Mouse (Mus musculus) CD4-positive helper T cell, adult 2 months (primary cell): Measurements from ENCODE around the gene Zfp429.
"Not testable (repeated sequence)": the region's sequence is repeated elsewhere in the genome, so short reads cannot be mapped to it uniquely, and the experiment has no call there.

Experiments
- DNase-seq: peaks from one replicate; pipeline ENCODE4 v3.0.0-alpha.2; 2012; ENCODE audit warnings: low read depth, missing footprints, low spot score

Zfp429 gene

GRCm38 (mm10) chr13:67399183-67399903 is at the start of gene Zfp429:
Gene Zfp429, minus strand, starts transcription at chr13:67399819.
- peak; percentile 88 for DNase-seq

DNA sequence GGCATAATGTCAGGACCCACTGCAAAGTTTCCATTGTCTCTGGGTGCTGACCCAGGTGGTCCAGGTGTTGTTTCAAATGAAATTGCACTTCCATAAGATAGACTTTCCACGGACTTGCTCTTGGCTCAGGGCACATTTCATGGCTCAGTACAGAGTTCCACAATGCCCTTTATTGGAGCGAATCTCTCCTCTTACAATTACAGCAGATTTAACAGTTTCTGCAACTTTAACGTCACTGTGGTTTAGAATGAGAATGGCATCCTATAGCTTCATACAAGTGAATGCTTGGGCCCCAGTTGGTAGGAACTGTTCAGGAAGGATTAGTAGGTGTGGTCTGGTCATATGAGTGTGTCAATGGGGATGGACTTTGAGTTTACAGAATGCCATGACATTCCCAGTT is 37.5 kb upstream of the Zfp429 start:
- not testable (repeated sequence) for DNase-seq

DNA sequence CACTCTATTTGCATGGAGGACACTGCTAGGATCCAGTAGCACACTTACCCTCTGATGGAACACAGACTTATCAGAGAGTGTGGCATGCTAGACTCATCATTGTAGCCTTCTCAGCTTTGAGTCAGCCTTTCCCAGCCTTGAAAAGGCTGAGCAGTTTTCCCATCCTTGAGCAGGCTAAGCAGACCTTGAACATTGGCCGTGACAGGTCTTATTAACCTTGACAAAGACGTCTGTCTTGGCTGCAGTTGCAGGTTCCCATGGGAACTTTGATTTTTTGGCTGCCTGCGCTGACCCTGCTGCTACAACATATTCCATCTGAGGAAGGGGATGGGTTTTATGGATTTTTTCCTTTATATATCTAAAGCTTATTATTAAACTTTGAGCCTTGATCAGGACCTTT is 28.5 kb upstream of the Zfp429 start:
- no peak for DNase-seq

GRCm38 (mm10) chr13:67425699-67426098 is 26.1 kb upstream of the Zfp429 start:
- not testable (repeated sequence) for DNase-seq

GRCm38 (mm10) chr13:67422532-67422931 is 22.9 kb upstream of the Zfp429 start:
- not testable (repeated sequence) for DNase-seq

DNA sequence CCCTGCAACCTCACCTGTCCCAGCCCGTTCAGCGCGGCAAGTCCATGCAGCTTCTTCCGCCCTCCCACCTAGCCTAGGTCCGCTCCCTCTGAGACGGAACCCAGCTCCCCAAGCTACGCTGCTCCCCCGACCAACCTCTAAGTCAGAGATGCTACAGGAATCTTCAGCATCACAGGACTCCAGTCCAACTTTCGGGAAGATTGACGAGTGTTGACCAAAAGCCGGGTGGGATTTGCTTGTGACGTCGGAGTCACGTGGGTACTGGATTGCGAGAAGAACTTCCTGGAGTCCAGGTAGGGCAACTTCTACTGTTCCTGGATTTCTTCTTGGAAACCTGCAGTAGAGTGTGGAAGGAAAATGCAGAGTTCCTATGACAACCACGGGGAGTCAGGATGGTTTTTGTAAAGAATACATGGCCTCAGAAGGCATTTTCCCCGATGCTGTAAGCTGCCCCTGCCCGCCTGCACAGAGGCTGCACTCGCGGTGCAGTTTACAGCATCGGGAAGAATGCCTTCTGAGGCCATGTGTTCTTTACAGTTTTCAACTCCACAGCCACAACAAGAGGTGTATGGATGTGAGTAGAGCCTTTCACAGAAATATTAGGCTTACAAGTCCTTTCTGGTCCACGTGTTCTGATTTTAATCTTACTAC is 21.7 kb upstream of the Zfp429 start, which contains the start of gene Zfp459:
Gene Zfp459 (minus strand): TSS at position 212 of the 651 bp plus-strand sequence.
- DNase-seq = peak; percentile 61

DNA sequence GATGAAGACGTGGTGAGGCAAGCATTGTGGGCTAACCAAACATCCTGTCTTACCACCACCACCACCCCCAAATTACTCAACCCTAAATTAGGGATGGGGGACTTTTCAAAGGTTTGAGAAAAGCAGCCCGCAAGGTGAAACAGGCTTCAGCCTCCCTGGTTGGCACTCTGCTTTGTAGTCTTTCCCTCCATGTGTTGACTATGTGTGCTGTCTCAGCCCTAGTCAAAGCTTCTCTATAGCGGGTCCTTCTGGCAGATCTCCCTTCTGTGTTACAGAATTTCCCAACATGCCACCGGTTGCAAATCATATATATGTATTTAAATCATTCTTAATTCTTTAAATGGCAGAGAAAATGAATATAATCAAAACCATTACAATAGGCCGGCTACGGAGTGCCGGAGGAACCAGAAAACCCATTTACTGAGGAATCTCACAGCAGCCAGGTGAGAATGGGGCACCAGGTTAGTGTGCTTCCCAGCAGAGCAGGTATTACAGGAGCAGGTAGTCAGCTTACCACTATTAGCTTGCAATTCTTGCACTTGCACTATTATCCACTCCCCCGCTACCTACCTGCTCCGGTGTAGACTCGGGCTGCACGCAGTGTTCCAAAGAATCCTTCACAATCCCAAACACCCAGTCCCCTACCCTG is 21.1 kb upstream of the Zfp429 start:
- peak; percentile 6 for DNase-seq

DNA sequence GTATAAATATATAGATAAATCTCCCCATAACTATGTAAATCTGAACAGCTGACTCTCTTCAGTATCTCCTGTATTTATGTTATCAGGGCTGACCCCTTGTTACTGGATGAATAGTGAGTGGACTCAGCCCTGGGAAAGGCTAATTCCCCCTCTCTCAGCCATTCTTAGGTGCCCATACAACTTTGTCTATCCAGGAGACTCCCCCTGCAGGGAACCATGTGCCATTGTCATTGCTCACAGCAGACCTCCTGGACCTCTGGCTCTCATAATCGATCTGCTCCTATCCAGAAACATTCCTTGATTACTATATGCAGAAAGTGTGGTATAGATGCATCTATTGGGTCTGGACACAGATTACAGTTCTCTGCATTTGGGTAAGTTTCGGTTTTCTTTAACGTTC is 17.2 kb upstream of the Zfp429 start:
- no peak for DNase-seq

GRCm38 (mm10) chr13:67415759-67416158 is 16.1 kb upstream of the Zfp429 start:
- DNase-seq = no peak

DNA sequence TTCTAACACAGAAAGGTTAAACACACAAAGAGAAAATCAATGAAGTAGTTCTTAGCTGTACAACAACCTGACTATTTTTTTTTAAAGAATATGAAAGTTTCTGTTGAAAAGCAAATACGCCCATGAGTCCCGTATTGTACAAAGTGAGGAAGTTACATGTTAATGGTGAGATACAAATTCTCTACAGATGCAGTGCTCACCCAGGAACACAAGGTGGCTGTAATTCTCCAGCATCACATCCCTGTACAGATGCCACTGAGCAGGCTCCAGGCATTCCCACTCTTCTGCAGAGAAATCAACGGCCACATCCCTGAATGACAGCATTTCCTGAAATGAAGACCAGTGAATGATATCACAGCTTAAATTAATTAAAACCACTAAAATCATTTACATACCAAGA is 14.0 kb upstream of the Zfp429 start:
- not testable (repeated sequence) for DNase-seq

DNA sequence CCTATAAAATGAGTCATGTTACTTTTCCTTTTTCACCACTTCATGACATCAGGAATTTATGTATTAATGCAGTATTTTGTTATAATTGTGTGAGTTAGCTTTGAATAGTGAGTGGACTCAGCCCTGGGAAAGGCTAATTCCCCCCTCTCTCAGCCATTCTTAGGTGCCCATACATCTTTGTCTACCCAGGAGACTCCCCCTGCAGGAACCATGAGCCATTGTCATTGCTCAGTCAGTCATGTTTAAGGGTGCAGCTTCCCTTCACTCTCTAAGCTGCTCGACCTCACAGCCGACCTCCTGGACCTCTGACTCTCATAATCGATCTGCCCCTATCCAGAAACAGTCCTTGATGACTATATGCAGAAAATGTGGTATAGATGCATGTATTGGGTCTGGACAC is 23.4 kb downstream of the Zfp429 start:
- not testable (repeated sequence) for DNase-seq

GRCm38 (mm10) chr13:67375050-67375911 is 24.3 kb downstream of the Zfp429 start, which contains the start of the genes Gm28041 and Zfp456:
Gene Gm28041, minus strand, starts transcription at chr13:67375733.
Gene Zfp456, minus strand, starts transcription at chr13:67375810.
- peak; percentile 90 for DNase-seq

DNA sequence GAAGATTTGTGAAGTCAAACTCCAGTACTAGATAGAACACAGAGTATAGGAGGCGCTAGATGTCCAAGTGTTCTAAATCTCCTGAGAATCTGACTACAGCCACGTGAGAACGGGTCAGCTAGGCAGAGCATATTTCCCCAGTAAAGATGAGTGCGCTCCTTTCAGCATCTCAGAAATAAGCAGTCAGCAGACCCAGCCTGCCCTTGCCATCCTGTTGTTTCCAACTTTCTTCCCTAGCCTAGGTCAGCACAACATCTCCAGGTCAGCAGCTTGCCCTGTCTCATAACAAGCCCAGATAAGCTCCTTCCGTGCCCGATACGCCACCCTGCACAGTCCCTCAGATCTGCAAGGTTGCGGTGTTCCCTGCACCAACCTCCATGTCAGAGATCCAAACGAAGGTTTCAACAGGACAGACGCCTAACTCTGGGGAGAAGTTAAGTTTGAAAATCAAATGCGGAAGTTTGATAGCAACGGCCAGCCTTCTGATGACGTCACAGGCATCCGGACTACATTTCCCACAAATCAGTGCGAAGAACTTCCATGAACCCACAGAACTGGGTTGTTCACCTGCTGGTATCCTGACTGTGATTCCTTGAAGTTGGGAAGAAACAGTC is 39.4 kb downstream of the Zfp429 start, which contains the start of the genes Gm28044 and Zfp953:
Gene Gm28044 (minus strand): TSS at position 406 of the 614 bp plus-strand sequence.
Gene Zfp953 (minus strand): TSS at position 475 of the 614 bp plus-strand sequence.
- DNase-seq = peak; percentile 89

DNA sequence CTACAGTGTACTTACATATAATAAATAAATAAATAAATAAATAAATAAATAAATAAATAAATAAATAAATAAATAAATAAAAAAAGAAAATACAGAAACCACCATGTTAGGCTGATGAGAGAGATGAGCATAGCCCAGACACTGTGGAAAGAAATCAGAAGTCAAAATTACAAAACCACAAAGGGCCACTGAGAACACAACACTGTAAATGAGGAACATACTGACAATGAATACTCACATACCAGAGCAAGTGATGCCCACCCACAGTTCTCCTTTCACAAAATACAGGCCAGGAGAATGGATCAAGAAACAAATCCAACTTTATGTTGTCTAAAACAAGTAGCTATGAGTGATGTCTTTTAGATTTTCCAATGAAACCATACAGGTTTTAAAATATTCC is 47.8 kb downstream of the Zfp429 start:
- DNase-seq = no peak

GRCm38 (mm10) chr13:67343422-67343821 is 56.2 kb downstream of the Zfp429 start:
- no peak for DNase-seq
